Mouse (Mus musculus) layer of hippocampus, adult 2 months (tissue): ENCODE results near the gene Nkiras1. TPM values are rescaled to one million over a fixed set of nuclear protein-coding genes. Genes with fewer than 3 reads are reported as not detected.

Source experiments
- DNase-seq, 2 experiments: peaks; one replicate each; pipeline ENCODE4 v3.0.0; 2022; ENCODE audit warnings: low spot score in 2 of 2
- H3K27ac ChIP-seq: fragments of 200-600 bp; 2 replicates; pipeline ENCODE4 v1.8.1; 2022
- H3K4me3 ChIP-seq: fragments of 200-600 bp; 2 replicates; pipeline ENCODE4 v1.8.1; 2022; ENCODE audit warnings: mild to moderate bottlenecking
- CTCF ChIP-seq: fragments of 200-600 bp; conservative IDR thresholded peaks from 2 replicates; pipeline ENCODE4 v1.8.1; 2022; ENCODE audit warnings: antibody characterized with exemption, mild to moderate bottlenecking, moderate library complexity
- total RNA-seq, 2 experiments: library from RNA; stranded (reverse); gene quantifications; 2 replicates each; pipeline ENCODE4 v1.2.3; 2021

The Nkiras1 gene
- total RNA-seq, 2 experiments from 2014 or later, result 78.9 to 83.9 TPM

- peak within 1 kb of the TSS; percentile 83 for H3K27ac ChIP-seq
- no peak for TF ChIP-seq CTCF
Observed at GRCm38 (mm10) chr14:18331693-18332131, 60.8 kb downstream of the Nkiras1 start, which contains the start of gene Ube2e1. TSS of gene Ube2e1 (minus strand) at chr14:18331859.

More at GRCm38 (mm10) chr14:18331693-18332131, 60.8 kb downstream of the Nkiras1 start, which contains the start of gene Ube2e1:
- peak within 1 kb of the TSS; percentile 65 for H3K4me3 ChIP-seq
- DNase-seq, result peak; percentile 57 to 65

Other genes with a start within 250 kb of the Nkiras1 start
- gene Nr1d2, start 32.0 kb upstream of the Nkiras1 start, total RNA-seq, result 10 to 100 TPM; 61.4 to 66.8 TPM
- 100 to 1,000 TPM; 389 to 396 TPM for gene Rpl15, start 255 bp downstream of the Nkiras1 start, total RNA-seq
- 100 to 1,000 TPM; 114 to 115 TPM for gene Ube2e1, start 60.7 kb downstream of the Nkiras1 start, total RNA-seq